ENCODE assay signal across 11 mouse cellular contexts in the genomic region with DNA sequence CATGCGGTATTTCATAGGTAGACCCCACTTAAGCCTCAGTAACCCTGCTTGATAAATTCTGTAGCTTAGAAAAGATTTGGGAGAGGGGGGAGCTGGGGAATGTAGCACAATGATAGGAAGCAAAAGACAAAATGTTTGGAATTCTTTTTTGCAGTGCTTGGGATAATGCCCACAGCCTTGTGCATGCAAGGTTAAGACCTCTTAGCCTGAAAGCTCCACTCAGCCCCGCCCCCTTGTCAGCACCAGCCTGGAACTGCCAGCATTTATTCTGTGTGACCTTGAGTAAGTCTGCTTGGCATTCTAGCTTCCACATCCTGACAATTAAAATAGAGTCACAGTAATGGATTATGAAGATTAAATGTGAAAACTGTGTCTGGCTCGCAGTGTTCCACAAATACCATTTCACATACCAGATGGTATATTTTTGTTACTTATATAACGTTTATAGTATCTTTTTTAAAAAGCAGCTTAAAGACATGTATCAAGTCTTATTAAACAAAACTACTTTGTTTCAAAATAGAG. TPM values are rescaled to one million over a fixed set of nuclear protein-coding genes. Genes with fewer than 3 reads are reported as not detected.
DNase-seq lines count a peak whose midpoint lies in the region; ATAC-seq lines count a peak whose summit lies in the region.
"Had no signal": no experiment of that assay in that cellular context is flagged by ENCODE, and none has a peak within 500 bp of the region (broad histone marks: within the 10 kb centered on the region; RNA-seq: fewer than 3 reads in every experiment).

No protein-coding gene starts in this region.

- no peaks in the 10 kb centered on the region for H3K27me3 ChIP-seq in forebrain, embryonic 14.5 days (replicated peaks; ENCODE audit: control insufficient read depth, insufficient read depth, low read length)
- no peaks in the 10 kb centered on the region for H3K27me3 ChIP-seq in forebrain, embryonic 15.5 days
- H3K27me3 ChIP-seq: embryonic facial prominence, embryonic 15.5 days had no signal

- no peak overlapping the region for H3K27ac ChIP-seq in forebrain, embryonic 14.5 days (ENCODE audit: low read depth, low read length)
- no peak overlapping the region for H3K27ac ChIP-seq in forebrain, embryonic 15.5 days (replicated peaks)
- H3K27ac ChIP-seq: embryonic facial prominence, embryonic 15.5 days had no signal

- DNase-seq in forebrain, embryonic 14.5 days (ENCODE audit: low spot score): peak; percentile 1
- peak; percentile 71 for DNase-seq in 3T3-L1 (ENCODE audit: low read depth, low spot score)
- DNase-seq in embryo, embryonic 9.5 days (ENCODE audit: extremely low spot score): peak; percentile 20
- peak; percentile 65 for DNase-seq in kidney, postnatal 10 days
- no peak for DNase-seq in gastrocnemius, postnatal 25 days
- no peak for DNase-seq in gastrocnemius, adult 8-10 months (ENCODE audit: low spot score in 2 of 2)
- DNase-seq in cerebellum, postnatal 36 days: no peak

- H3K4me3 ChIP-seq in forebrain, embryonic 14.5 days (ENCODE audit: low read depth, low read length): no peak overlapping the region
- no peak overlapping the region for H3K4me3 ChIP-seq in forebrain, embryonic 15.5 days
- H3K4me3 ChIP-seq: embryonic facial prominence, embryonic 15.5 days had no signal

- H3K36me3 ChIP-seq in forebrain, embryonic 14.5 days (ENCODE audit: control insufficient read depth, insufficient read depth, low read length): no peaks in the 10 kb centered on the region
- H3K36me3 ChIP-seq in forebrain, embryonic 15.5 days: no peaks in the 10 kb centered on the region
- H3K36me3 ChIP-seq: embryonic facial prominence, embryonic 15.5 days had no signal

- 80% methylated on average over 4 of the region's 4 CpGs for WGBS in forebrain, embryonic 14.5 days
- 78% methylated on average over 4 of the region's 4 CpGs for WGBS in forebrain, embryonic 15.5 days

- H3K9ac ChIP-seq in forebrain, embryonic 14.5 days (ENCODE audit: low read length): no peak overlapping the region
- no peak overlapping the region for H3K9ac ChIP-seq in forebrain, embryonic 15.5 days (replicated peaks)
- H3K9ac ChIP-seq: embryonic facial prominence, embryonic 15.5 days had no signal

- H3K9me3 ChIP-seq in forebrain, embryonic 14.5 days (replicated peaks; ENCODE audit: control insufficient read depth, low read length): no peaks in the 10 kb centered on the region
- H3K9me3 ChIP-seq in forebrain, embryonic 15.5 days: no peaks in the 10 kb centered on the region
- H3K9me3 ChIP-seq: embryonic facial prominence, embryonic 15.5 days had no signal

- H3K4me1 ChIP-seq in forebrain, embryonic 14.5 days (ENCODE audit: control insufficient read depth, insufficient read depth, low read length): no peaks in the 10 kb centered on the region
- no peaks in the 10 kb centered on the region for H3K4me1 ChIP-seq in forebrain, embryonic 15.5 days
- H3K4me1 ChIP-seq: embryonic facial prominence, embryonic 15.5 days had no signal

- no peak overlapping the region for H3K4me2 ChIP-seq in forebrain, embryonic 14.5 days (ENCODE audit: low read length)
- no peak overlapping the region for H3K4me2 ChIP-seq in forebrain, embryonic 15.5 days (replicated peaks)
- H3K4me2 ChIP-seq: embryonic facial prominence, embryonic 15.5 days; liver, embryonic 11.5 days had no signal

- ATAC-seq in forebrain, embryonic 14.5 days: no peak
- no peak for ATAC-seq in forebrain, embryonic 15.5 days (replicated peaks)
- ATAC-seq: activated CD4-positive, CD25-positive, alpha-beta regulatory T cell, adult 4 months had no signal

RNA-seq across cellular contexts. Expression of a gene that starts 59.4 kb away (rescaled TPM):
- 0.05 and 0.11 TPM in 2 replicates for polyA plus RNA-seq in forebrain, embryonic 14.5 days (2014; fragmentation: Nextera tagmentation; extraction: Ambion mirVana)
- polyA plus RNA-seq in forebrain, embryonic 15.5 days (2015; fragmentation: Nextera tagmentation; extraction: Ambion mirVana): 0.22 TPM in 2 replicates
- not detected for total RNA-seq in gastrocnemius, postnatal 25 days (2021)
- under 1 TPM in 3 of 4 experiments, not detected in 1; 0.11 to 0.29 (median 0.27) TPM for total RNA-seq in gastrocnemius, adult 8-10 months (2022)
- polyA plus RNA-seq: activated CD4-positive, CD25-positive, alpha-beta regulatory T cell, adult 4 months had no signal

Comparison
In these comparisons a context has a peak if more than half of its experiments do, and no peak if none do; other contexts are left out.
1. DNase-seq: peak in forebrain, embryonic 14.5 days (single experiment), 3T3-L1 (single experiment), embryo, embryonic 9.5 days (single experiment) and kidney, postnatal 10 days (single experiment); none in gastrocnemius, postnatal 25 days (single experiment), gastrocnemius, adult 8-10 months (0 of 2) and cerebellum, postnatal 36 days (0 of 2).